Mouse (Mus musculus): ENCODE data around the gene Ptbp3.

The Ptbp3 gene

DNA sequence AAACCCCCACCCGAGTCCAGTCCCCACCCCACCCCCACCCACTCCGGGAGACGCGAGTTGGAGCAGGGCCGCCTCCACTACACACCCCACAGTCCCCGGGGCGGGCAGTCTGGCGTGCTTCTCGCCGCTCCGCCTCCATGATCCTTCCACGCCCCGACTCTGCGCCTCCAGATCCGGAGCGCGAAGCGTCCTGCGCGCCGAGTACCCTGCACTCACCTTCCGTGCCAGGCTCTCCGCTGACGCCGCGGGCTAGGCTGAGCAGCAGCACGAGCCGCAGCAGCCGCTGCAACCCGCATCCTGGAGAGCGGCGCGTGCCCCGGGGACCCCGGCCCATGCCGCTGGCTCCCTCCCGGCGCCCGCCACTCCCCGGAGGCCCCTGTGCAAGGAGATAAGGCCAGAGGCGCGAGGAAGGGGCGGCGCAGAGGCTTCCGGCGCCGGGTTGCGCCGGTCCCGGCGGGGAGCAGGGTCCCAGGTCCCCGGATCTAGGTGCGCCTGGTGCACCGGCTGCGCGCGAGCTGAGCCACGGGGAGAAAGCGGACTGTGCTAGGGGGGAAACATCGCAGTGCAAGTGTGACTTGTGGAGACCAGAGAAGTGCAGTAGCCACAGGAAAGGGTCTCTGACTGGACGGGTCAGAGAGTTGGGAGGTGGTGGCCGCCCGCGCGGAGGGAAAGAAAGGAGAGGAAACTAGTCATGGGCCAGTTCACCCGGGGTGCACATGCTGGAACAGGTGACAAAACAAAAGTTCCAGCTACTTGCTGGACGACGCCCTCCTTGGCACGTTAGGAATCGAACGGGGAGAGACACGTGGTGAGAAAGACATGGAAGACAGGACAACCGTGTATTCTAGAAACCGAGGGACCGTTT lies 110.9 kb downstream of the Ptbp3 start, which contains the start of gene Susd1:
TSS of gene Susd1 (minus strand) at position 644 of the 865 bp plus-strand sequence.
- peak; percentile 83 for ATAC-seq (ENCODE audit: low TSS enrichment)

DNA sequence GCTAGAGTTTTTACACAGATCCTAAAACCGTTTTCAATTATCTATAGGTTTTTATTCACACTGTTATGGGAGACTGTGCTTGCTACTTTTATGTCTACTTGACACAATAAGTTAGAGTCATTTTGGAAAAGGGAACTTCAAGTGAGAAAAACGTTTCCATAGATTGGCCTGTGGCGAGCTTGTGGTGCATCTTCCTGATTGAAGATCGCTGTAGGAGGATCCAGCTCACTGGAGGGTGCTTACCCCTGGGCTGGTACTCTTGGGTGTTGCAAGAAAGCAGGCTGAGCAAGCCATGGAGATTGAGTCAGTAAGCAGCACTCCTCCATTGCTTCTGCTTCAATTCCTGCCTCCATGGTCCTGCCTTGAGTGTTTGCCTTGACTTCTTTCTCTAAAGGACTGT lies 113.2 kb downstream of the Ptbp3 start:
- ATAC-seq (ENCODE audit: low TSS enrichment), result no peak

DNA sequence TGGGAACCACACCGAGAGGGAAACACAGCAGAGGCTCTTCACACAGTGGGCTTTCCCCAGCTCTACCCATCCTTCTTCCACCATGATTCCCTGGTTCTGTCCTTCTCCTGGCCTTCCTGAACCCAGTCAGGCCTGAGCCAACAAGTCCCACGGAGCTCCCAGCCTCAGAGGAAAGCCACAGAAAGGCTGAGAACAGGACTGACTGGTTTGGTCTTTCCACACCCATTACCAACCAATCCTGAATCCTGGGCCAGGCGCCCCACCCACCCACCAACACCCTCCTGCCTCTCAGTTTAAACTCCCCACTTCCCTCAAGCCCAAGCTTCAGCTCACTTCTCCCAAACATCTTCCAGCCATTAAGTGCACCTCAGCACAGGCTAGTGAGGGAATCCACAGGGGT lies 115.1 kb downstream of the Ptbp3 start:
- no peak for ATAC-seq (ENCODE audit: low TSS enrichment)

DNA sequence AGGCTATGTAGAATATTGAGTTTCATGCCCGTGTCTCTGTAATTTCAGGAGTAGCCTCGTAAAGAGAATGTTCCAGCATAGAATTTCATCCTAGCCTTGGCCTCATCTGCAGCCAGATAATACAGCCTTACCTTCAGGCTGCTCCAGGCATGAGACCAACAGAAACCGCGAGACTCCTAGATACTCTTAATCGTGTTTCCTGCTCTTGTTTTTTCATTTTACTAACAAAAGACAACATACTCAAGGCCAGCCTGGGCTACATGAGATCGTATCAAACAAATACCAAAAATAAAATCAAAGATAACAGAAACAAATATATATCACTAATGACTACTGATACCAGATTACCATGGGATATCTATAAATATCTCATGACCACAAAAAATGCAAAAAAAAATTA lies 120.0 kb downstream of the Ptbp3 start:
- no peak for ATAC-seq (ENCODE audit: low TSS enrichment)

DNA sequence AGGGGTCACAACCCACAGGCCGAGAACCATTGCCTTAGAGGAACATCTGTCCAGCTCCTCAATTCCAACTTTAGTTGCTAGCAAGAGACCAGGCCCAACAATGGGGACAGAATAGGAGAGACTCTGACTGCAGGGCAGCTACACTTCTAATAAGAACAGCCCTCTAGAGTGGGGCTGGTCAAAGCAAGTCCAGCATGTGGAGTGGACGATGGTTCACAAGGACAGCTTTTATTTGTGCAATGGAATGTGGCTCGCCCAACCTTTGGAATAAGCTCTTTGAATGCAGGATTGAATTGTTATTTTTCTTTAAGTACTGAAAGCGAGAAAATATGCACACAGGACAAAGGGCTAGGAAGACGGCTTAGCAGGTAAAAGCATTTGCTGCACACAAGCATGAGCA lies 122.7 kb downstream of the Ptbp3 start:
- ATAC-seq (ENCODE audit: low TSS enrichment), result no peak

DNA sequence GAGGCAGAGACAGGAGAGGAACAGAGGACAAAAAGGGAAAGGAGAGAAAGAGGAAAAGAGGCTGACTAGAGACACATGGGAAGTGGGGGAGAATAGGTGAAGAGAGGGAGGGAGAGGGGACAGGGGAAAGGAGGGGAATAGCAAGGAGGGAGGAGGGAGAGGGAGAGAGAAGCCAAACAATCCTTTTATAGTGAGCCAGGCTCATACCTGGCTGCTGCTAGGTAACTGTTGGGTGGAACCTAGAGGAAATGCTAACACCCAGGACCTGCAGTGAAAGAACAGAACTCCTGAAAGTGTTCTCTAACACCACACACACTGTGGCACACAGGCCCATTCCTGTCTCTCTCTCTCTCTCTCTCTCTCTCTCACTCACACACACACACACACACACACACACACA lies 126.4 kb downstream of the Ptbp3 start:
- ATAC-seq (ENCODE audit: low TSS enrichment), result no peak

DNA sequence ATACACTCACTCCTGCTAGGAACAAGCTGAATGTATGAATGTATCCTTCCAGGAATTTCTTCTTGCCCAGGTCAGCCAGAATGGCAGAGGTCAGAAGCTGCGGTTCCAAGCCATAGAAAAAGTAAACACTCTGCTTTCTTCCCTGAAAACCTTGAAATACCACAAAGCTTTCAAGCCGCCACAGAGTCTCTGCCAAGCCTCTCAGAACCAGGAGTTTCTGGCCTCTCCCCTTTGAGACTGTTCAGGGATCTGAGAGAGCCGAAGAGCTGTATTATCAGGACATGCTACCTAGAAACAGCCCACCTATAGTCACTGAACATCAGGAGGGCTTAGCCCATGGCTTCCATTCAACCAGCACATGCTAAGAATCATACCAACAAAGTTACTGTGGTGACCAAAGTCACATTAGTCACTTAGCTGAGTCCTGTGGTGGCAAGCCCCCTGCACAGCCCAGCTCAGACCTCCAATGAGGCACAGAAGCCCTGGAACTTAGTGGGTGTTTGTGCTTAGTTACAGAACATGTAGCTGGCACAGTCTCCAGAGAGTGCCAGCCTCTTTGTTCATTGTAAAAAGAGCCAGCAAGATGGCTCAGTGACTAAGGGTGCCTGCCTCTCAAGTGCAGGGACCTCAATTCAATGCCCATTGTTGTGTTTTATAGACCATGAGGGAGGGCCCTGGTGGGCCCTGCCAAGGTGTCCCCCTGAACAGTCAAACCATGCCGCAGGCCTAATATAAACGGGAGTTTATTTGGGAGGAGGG lies 127.0 kb downstream of the Ptbp3 start:
- ATAC-seq (ENCODE audit: low TSS enrichment), result no peak
